ENCODE assay signal across 8 mouse cellular contexts in genomic region chr5:32135336-32136206, GRCm38 (mm10). TPM values are rescaled to one million over a fixed set of nuclear protein-coding genes. Genes with fewer than 3 reads are reported as not detected.
DNase-seq lines count a peak whose midpoint lies in the region; ATAC-seq and TF ChIP-seq lines count a peak whose summit lies in the region.

Fosl2 (plus strand) TSS chr5:32135801.

- peak; percentile 86 for ATAC-seq in lung, embryonic 14.5 days (ENCODE audit: insufficient read depth)
- ATAC-seq in neutrophil, adult 5-6 weeks (ENCODE audit: extremely low read depth, insufficient number of reproducible peaks, low FRiP score, poor library complexity, severe bottlenecking) = peak; percentile 79

- DNase-seq in MEL (ENCODE audit: low read depth, low spot score) = peak; percentile 99
- DNase-seq in cerebellum, adult 18-20 months = peak; percentile 93 to 98
- DNase-seq in forelimb bud, embryonic 11.5 days (ENCODE audit: low read depth, low spot score) = peak; percentile 86
- DNase-seq in heart, postnatal 4 days = peak; percentile 96
- DNase-seq in layer of hippocampus, adult 8-10 months (ENCODE audit: low spot score in 2 of 2) = peak; percentile 94
- peak; percentile 97 for DNase-seq in lung, embryonic 14.5 days
- DNase-seq in thymus, adult 18-20 months = peak; percentile 75 to 79

- 0 out of 4 replicates have a peak, but pooled peaks cover 0 to 1% of the 10 kb centered on the region in 2 experiments for H3K27me3 ChIP-seq in MEL (ENCODE audit: control insufficient read depth in 1 of 2, insufficient read depth in 2 of 2, low read length in 2 of 2)
- H3K27me3 ChIP-seq in lung, embryonic 14.5 days (ENCODE audit: insufficient read depth, low read length) = no peaks in the 10 kb centered on the region

- H3K27ac ChIP-seq in MEL (ENCODE audit: control insufficient read depth, low read depth, low read length) = peak within 1 kb of the TSS; percentile 95
- H3K27ac ChIP-seq in lung, embryonic 14.5 days (ENCODE audit: low read depth) = peak within 1 kb of the TSS; percentile 99

- peaks cover 0 to 23% of the 10 kb centered on the region in 2 experiments; a peak in 2 of 4 replicates for H3K36me3 ChIP-seq in MEL (ENCODE audit: control insufficient read depth in 1 of 2, insufficient read depth in 2 of 2, low read length in 2 of 2)
- H3K36me3 ChIP-seq in lung, embryonic 14.5 days (ENCODE audit: insufficient read depth) = no peaks in the 10 kb centered on the region

- peak; percentile 51 to 88 for TF ChIP-seq POLR2A in MEL (IDR thresholded peaks at IDR 0.05; ENCODE audit: control insufficient read depth in 1 of 2, insufficient read depth in 1 of 2, low read depth in 1 of 2, low read length in 2 of 2, poor library complexity in 1 of 2)

- no peaks in the 10 kb centered on the region for H3K9me3 ChIP-seq in MEL (replicated peaks; ENCODE audit: insufficient read depth, low read length)
- no peaks in the 10 kb centered on the region for H3K9me3 ChIP-seq in lung, embryonic 14.5 days (ENCODE audit: low read depth, low read length)

- peak within 1 kb of the TSS; percentile 70 to 82 for H3K4me3 ChIP-seq in MEL (ENCODE audit: control insufficient read depth in 1 of 2, insufficient read depth in 1 of 2, low read depth in 2 of 2, low read length in 2 of 2)
- H3K4me3 ChIP-seq in lung, embryonic 14.5 days (ENCODE audit: low read depth, low read length) = peak within 1 kb of the TSS; percentile 74

- TF ChIP-seq RAD21 in MEL (IDR thresholded peaks at IDR 0.05; ENCODE audit: low read depth, low read length) = no peak

- WGBS in lung, embryonic 14.5 days = under 1% methylated on average over 83 of the region's 85 CpGs

- peak within 1 kb of the TSS; percentile 93 for H3K4me2 ChIP-seq in lung, embryonic 14.5 days

- H3K79me2 ChIP-seq in MEL (ENCODE audit: control insufficient read depth, insufficient read depth, low read length, poor library complexity) = peaks cover 17% of the 10 kb centered on the region

- H3K4me1 ChIP-seq in MEL (ENCODE audit: control insufficient read depth in 1 of 2, insufficient read depth in 2 of 2, low read length in 2 of 2) = peaks cover 0 to 18% of the 10 kb centered on the region in 2 experiments; a peak in 2 of 4 replicates
- peaks cover 3% of the 10 kb centered on the region; the same call in 1 of the 2 replicates for H3K4me1 ChIP-seq in lung, embryonic 14.5 days (ENCODE audit: insufficient read depth)

- TF ChIP-seq CTCF in MEL (IDR thresholded peaks at IDR 0.05 in 2 of 3, conservative IDR thresholded peaks at IDR 0.05 in 1 of 3; ENCODE audit: control insufficient read depth in 1 of 3, insufficient read depth in 1 of 3, low read depth in 2 of 3, low read length in 3 of 3, poor library complexity in 1 of 3, severe bottlenecking in 1 of 3) = peak in 1 of 3 experiments; percentile 1; a peak in 1 of 6 replicates
- TF ChIP-seq CTCF in lung, embryonic 14.5 days (IDR thresholded peaks at IDR 0.05; ENCODE audit: low read depth) = no peak

- H3K9ac ChIP-seq in MEL (ENCODE audit: control insufficient read depth, low read depth, low read length, poor library complexity, severe bottlenecking) = peak within 1 kb of the TSS; percentile 93
- peak within 1 kb of the TSS; percentile 81 for H3K9ac ChIP-seq in lung, embryonic 14.5 days

- 0 out of 4 replicates have a peak, but pooled peaks of 1 of the 2 experiments have one; percentile 16 for TF ChIP-seq EP300 in MEL (IDR thresholded peaks at IDR 0.05; ENCODE audit: low read depth in 1 of 2, low read length in 2 of 2)

TF ChIP-seq in MEL, 35 proteins besides CTCF, POLR2A, EP300 and RAD21:
- peak; percentile 90 for TF ChIP-seq MYC (IDR thresholded peaks at IDR 0.05; ENCODE audit: low read depth, low read length)
- no peak for TF ChIP-seq RCOR1 (IDR thresholded peaks at IDR 0.05; ENCODE audit: low read depth, low read length)
- TF ChIP-seq JUND (IDR thresholded peaks at IDR 0.05; ENCODE audit: low read depth, low read length) = 0 out of 2 replicates have a peak, but pooled peaks have one; percentile 52
- 0 out of 2 replicates have a peak, but pooled peaks have one; percentile 24 for TF ChIP-seq NRF1 (IDR thresholded peaks at IDR 0.05; ENCODE audit: insufficient read depth, low read depth, low read length, poor library complexity, severe bottlenecking)
- TF ChIP-seq POLR2AphosphoS2 (IDR thresholded peaks at IDR 0.05; ENCODE audit: low read length) = no peak; the same call in 1 of the 2 replicates
- no peak for TF ChIP-seq USF2 (IDR thresholded peaks at IDR 0.05; ENCODE audit: borderline replicate concordance in 1 of 2, insufficient read depth in 1 of 2, low read depth in 1 of 2, low read length in 2 of 2)
- TF ChIP-seq MAFK (IDR thresholded peaks at IDR 0.05; ENCODE audit: borderline replicate concordance, low read depth, low read length) = no peak
- TF ChIP-seq TBP (IDR thresholded peaks at IDR 0.05; ENCODE audit: low read depth, low read length) = peak; percentile 68; the same call in 1 of the 2 replicates
- 0 out of 2 replicates have a peak, but pooled peaks have one; percentile 14 for TF ChIP-seq UBTF (IDR thresholded peaks at IDR 0.05; ENCODE audit: borderline replicate concordance, insufficient read depth, low read depth, low read length)
- TF ChIP-seq KAT2A (conservative IDR thresholded peaks at IDR 0.05; ENCODE audit: low read depth, low read length) = no peak; the same call in 1 of the 2 replicates
- TF ChIP-seq NELFE (IDR thresholded peaks at IDR 0.05; ENCODE audit: low read depth, low read length) = peak; percentile 79
- TF ChIP-seq USF1 (IDR thresholded peaks at IDR 0.05; ENCODE audit: low read depth, low read length) = 0 out of 2 replicates have a peak, but pooled peaks have one; percentile 33
- TF ChIP-seq POLR2AphosphoS5 (IDR thresholded peaks at IDR 0.05; ENCODE audit: borderline replicate concordance, low read depth, low read length) = no peak; the same call in 1 of the 2 replicates
- TF ChIP-seq GABPA (IDR thresholded peaks at IDR 0.05; ENCODE audit: low read depth, low read length) = no peak
- TF ChIP-seq MAX (IDR thresholded peaks at IDR 0.05; ENCODE audit: low read length) = peak; percentile 74; the same call in 1 of the 2 replicates
- TF ChIP-seq CHD1 (IDR thresholded peaks at IDR 0.05; ENCODE audit: low read depth, low read length) = peak; percentile 87; the same call in 1 of the 2 replicates
- peak; percentile 29; the same call in 1 of the 2 replicates for TF ChIP-seq TCF12 (IDR thresholded peaks at IDR 0.05; ENCODE audit: low read depth, low read length)
- peak; percentile 73 for TF ChIP-seq ETS1 (IDR thresholded peaks at IDR 0.05; ENCODE audit: low read depth, low read length)
- peak; percentile 60; the same call in 1 of the 2 replicates for TF ChIP-seq HCFC1 (IDR thresholded peaks at IDR 0.05; ENCODE audit: low read depth, low read length)
- peak; percentile 97 for TF ChIP-seq MAZ (IDR thresholded peaks at IDR 0.05; ENCODE audit: low read depth, low read length)
- peak; percentile 82; the same call in 1 of the 2 replicates for TF ChIP-seq SIN3A (IDR thresholded peaks at IDR 0.05; ENCODE audit: low read length)
- 0 out of 2 replicates have a peak, but pooled peaks have one; percentile 44 for TF ChIP-seq ELF1 (IDR thresholded peaks at IDR 0.05; ENCODE audit: low read depth, low read length)
- TF ChIP-seq CHD2 (IDR thresholded peaks at IDR 0.05; ENCODE audit: low read length) = no peak
- TF ChIP-seq MXI1 (IDR thresholded peaks at IDR 0.05; ENCODE audit: low read depth, low read length) = peak; percentile 97
- TF ChIP-seq MEF2A (IDR thresholded peaks at IDR 0.05; ENCODE audit: extremely low read depth, insufficient replicate concordance, low read depth, low read length, poor library complexity, severe bottlenecking) = no peak

RNA-seq across cellular contexts. Expression of gene Fosl2, which starts in this region (rescaled TPM):
- 3.3 and 3.8 TPM in 2 replicates for total RNA-seq in MEL (2012; rRNA removed)
- polyA plus RNA-seq in MEL (2012; ENCODE audit: insufficient read depth in 1 of 2, insufficient read length in 2 of 2, low read depth in 1 of 2, low replicate concordance in 2 of 2, missing spikeins in 1 of 2) = 10 to 100 TPM; 12.0 to 22.1 TPM
- 10 to 100 TPM; 25.0 to 26.8 TPM for total RNA-seq in heart, postnatal 4 days (2021)
- 10 to 100 TPM; 42.6 to 75.6 (median 59.2) TPM for total RNA-seq in layer of hippocampus, adult 8-10 months (2022)
- polyA plus RNA-seq in lung, embryonic 14.5 days (2014; fragmentation: Nextera tagmentation; extraction: Ambion mirVana) = 3.9 and 4.0 TPM in 2 replicates
- total RNA-seq in neutrophil, adult 5-6 weeks (2017) = 133 and 140 TPM in 2 replicates

Comparison
In these comparisons a context has a peak if more than half of its experiments do, and no peak if none do; other contexts are left out.
1. Peak in every context shown above with its lines: DNase-seq, ATAC-seq, H3K4me3 ChIP-seq and H3K27ac ChIP-seq.